Mouse (Mus musculus) limb, embryonic 15.5 days (tissue): ENCODE measurements around the gene Ube2h. TPM values are rescaled to one million over a fixed set of nuclear protein-coding genes. Genes with fewer than 3 reads are reported as not detected.
A peak's percentile ranks its signal among the peaks of the same experiment; 100 is the strongest.

Source experiments
- ATAC-seq: fragments of 200-750 bp; cut with Nextera tagmentation; 2 replicates; pipeline ENCODE4 v1.8.0; 2017; ENCODE audit warnings: low read depth, moderate TSS enrichment; ENCODE audit not compliant: insufficient number of reproducible peaks, low FRiP score, low TSS enrichment
- H3K27ac ChIP-seq: fragments of 300-500 bp; sonication (generic); 2 replicates; pipeline ENCODE4 v1.5.1; 2015; ENCODE audit warnings: moderate library complexity, mild to moderate bottlenecking, inconsistent platforms
- H3K27me3 ChIP-seq: fragments of 300-500 bp; sonication (generic); 2 replicates; pipeline ENCODE4 v1.6.1; 2015; ENCODE audit warnings: inconsistent platforms
- H3K36me3 ChIP-seq: fragments of 300-500 bp; sonication (generic); 2 replicates; pipeline ENCODE4 v1.6.1; 2015; ENCODE audit warnings: inconsistent platforms
- H3K4me1 ChIP-seq: fragments of 300-500 bp; sonication (generic); 2 replicates; pipeline ENCODE4 v1.6.1; 2015; ENCODE audit warnings: inconsistent platforms
- H3K4me2 ChIP-seq: fragments of 300-500 bp; sonication (generic); 2 replicates; pipeline ENCODE4 v1.6.1; 2015; ENCODE audit warnings: mild to moderate bottlenecking, inconsistent platforms
- H3K4me3 ChIP-seq: fragments of 300-500 bp; sonication (generic); 2 replicates; pipeline ENCODE4 v1.5.1; 2015; ENCODE audit warnings: mild to moderate bottlenecking, inconsistent platforms
- H3K9ac ChIP-seq: fragments of 300-500 bp; sonication (generic); 2 replicates; pipeline ENCODE4 v1.6.1; 2015; ENCODE audit warnings: inconsistent platforms
- H3K9me3 ChIP-seq: fragments of 300-500 bp; sonication (generic); 2 replicates; pipeline ENCODE4 v1.6.1; 2016; ENCODE audit warnings: inconsistent platforms
- whole genome bisulfite sequencing: fragments of 180-500 bp; shearing (Covaris S2); methylation state at CpG from one replicate; pipeline ENCODE4 v1.1.7; 2015; 5-methylcytosine and 5-hydroxymethylcytosine counted together
- polyA plus RNA-seq: library from polyadenylated mRNA; unstranded; fragments of >200 nt; fragmentation: Nextera tagmentation; extraction: Ambion mirVana; gene quantifications from 2 replicates; pipeline ENCODE4 v1.2.1, GENCODE M21; 2015

Gene Ube2h
- polyA plus RNA-seq, 1 experiment from 2014 or later: 41.8 TPM

GRCm38 (mm10) chr6:30292579-30292978 is 11.8 kb downstream of the Ube2h start:
- Histone ChIP-seq H3K27ac (no peak overlapping the region), H3K4me2 (no peak overlapping the region), H3K9me3 (no peaks in the 10 kb centered on the region), H3K27me3 (no peaks in the 10 kb centered on the region), H3K4me3 (no peak overlapping the region), H3K9ac (no peak overlapping the region), H3K4me1 (no peaks in the 10 kb centered on the region), H3K36me3 (peaks cover 30% of the 10 kb centered on the region)
- 84% methylated on average over 2 of the region's 2 CpGs for WGBS
- ATAC-seq: no peak

GRCm38 (mm10) chr6:30287958-30288357 is 16.4 kb downstream of the Ube2h start:
- H3K4me1 ChIP-seq: no peaks in the 10 kb centered on the region
- peaks cover 38% of the 10 kb centered on the region for H3K36me3 ChIP-seq
- no peak overlapping the region for H3K4me3 ChIP-seq
- H3K9ac ChIP-seq: no peak overlapping the region
- ATAC-seq: no peak
- H3K9me3 ChIP-seq: no peaks in the 10 kb centered on the region
- no peaks in the 10 kb centered on the region for H3K27me3 ChIP-seq
- no peak overlapping the region for H3K4me2 ChIP-seq
- H3K27ac ChIP-seq: no peak overlapping the region
- 83% methylated on average over 6 of the region's 6 CpGs for WGBS

- no peaks in the 10 kb centered on the region for H3K4me1 ChIP-seq
- H3K36me3 ChIP-seq: peaks cover 39% of the 10 kb centered on the region
- H3K27me3 ChIP-seq: no peaks in the 10 kb centered on the region
- no peak overlapping the region for H3K27ac ChIP-seq
- H3K4me2 ChIP-seq: no peak overlapping the region
- H3K9me3 ChIP-seq: no peaks in the 10 kb centered on the region
- H3K9ac ChIP-seq: no peak overlapping the region
- no peak for ATAC-seq
- H3K4me3 ChIP-seq: no peak overlapping the region
Observed at GRCm38 (mm10) chr6:30286642-30287041, 17.7 kb downstream of the Ube2h start.

GRCm38 (mm10) chr6:30284177-30284576 is 20.2 kb downstream of the Ube2h start:
- Histone ChIP-seq H3K36me3 (peaks cover 34% of the 10 kb centered on the region), H3K9me3 (no peaks in the 10 kb centered on the region), H3K4me2 (no peak overlapping the region), H3K27ac (no peak overlapping the region), H3K27me3 (no peaks in the 10 kb centered on the region), H3K4me3 (no peak overlapping the region), H3K4me1 (no peaks in the 10 kb centered on the region), H3K9ac (no peak overlapping the region)
- ATAC-seq: no peak

- 87% methylated on average over 2 of the region's 2 CpGs for WGBS
- no peak overlapping the region for H3K4me3 ChIP-seq
- H3K4me2 ChIP-seq: no peak overlapping the region
- no peak overlapping the region for H3K27ac ChIP-seq
- H3K36me3 ChIP-seq: peaks cover 44% of the 10 kb centered on the region
- H3K4me1 ChIP-seq: no peaks in the 10 kb centered on the region
- H3K9ac ChIP-seq: no peak overlapping the region
- H3K27me3 ChIP-seq: no peaks in the 10 kb centered on the region
- ATAC-seq: no peak
- H3K9me3 ChIP-seq: no peaks in the 10 kb centered on the region
Observed at GRCm38 (mm10) chr6:30282361-30282760, 22.0 kb downstream of the Ube2h start.

DNA sequence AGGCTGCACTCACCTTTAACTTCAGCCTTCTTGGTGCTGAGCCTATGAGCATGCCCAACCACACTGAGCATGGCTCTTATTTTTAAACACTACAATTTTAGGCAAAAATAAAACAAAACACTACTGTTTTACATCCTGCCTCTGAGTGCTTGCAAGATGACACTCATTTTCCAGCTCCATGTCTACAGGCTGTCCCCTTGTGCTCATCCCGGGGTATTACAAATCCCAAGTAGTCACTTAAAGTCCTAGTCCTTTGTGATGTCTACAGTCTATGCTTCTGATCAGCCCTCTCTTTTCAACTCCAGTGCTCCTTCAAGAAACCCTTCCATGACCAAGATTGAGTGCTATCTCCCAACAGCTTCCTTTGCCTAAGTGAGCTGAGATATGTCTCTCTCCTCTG is 26.0 kb downstream of the Ube2h start:
- Histone ChIP-seq H3K4me2 (no peak overlapping the region), H3K9ac (no peak overlapping the region), H3K4me1 (peaks cover 8% of the 10 kb centered on the region), H3K27me3 (no peaks in the 10 kb centered on the region), H3K4me3 (no peak overlapping the region), H3K36me3 (peaks cover 34% of the 10 kb centered on the region), H3K9me3 (no peaks in the 10 kb centered on the region), H3K27ac (no peak overlapping the region)
- 82% methylated on average over 1 of the region's 1 CpGs for WGBS
- no peak for ATAC-seq

DNA sequence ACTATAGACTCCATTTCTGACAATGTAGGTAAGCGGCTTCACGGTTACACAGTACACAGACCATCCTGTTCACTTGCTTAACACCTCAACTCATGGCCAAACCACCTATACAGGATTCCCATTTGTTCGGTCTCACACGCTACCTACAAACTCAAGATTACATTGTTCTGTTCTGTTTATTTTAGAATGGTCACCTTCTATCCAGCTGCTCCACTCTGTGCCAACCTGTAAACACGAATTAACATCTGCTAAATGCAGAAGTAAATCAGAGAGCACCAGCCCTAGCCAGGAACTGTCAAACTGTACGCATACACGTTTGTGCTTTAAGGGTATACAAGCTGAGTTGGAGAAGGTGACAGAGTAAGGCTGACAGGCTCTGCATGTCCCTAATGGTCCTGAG is 27.5 kb downstream of the Ube2h start:
- Histone ChIP-seq H3K36me3 (peaks cover 32% of the 10 kb centered on the region), H3K9me3 (no peaks in the 10 kb centered on the region), H3K27me3 (no peaks in the 10 kb centered on the region), H3K27ac (0 out of 2 replicates have a peak overlapping the region, but pooled peaks have one; percentile 33), H3K9ac (no peak overlapping the region), H3K4me3 (no peak overlapping the region), H3K4me1 (peaks cover 8% of the 10 kb centered on the region), H3K4me2 (no peak overlapping the region)
- 90% methylated on average over 7 of the region's 7 CpGs for WGBS
- no peak for ATAC-seq

GRCm38 (mm10) chr6:30276375-30276774 is 28.0 kb downstream of the Ube2h start:
- Histone ChIP-seq H3K9me3 (no peaks in the 10 kb centered on the region), H3K4me3 (no peak overlapping the region), H3K9ac (no peak overlapping the region), H3K27me3 (no peaks in the 10 kb centered on the region), H3K4me2 (no peak overlapping the region), H3K36me3 (peaks cover 32% of the 10 kb centered on the region), H3K27ac (no peak overlapping the region), H3K4me1 (peaks cover 8% of the 10 kb centered on the region)
- no peak for ATAC-seq
- 72% methylated on average over 3 of the region's 3 CpGs for WGBS

DNA sequence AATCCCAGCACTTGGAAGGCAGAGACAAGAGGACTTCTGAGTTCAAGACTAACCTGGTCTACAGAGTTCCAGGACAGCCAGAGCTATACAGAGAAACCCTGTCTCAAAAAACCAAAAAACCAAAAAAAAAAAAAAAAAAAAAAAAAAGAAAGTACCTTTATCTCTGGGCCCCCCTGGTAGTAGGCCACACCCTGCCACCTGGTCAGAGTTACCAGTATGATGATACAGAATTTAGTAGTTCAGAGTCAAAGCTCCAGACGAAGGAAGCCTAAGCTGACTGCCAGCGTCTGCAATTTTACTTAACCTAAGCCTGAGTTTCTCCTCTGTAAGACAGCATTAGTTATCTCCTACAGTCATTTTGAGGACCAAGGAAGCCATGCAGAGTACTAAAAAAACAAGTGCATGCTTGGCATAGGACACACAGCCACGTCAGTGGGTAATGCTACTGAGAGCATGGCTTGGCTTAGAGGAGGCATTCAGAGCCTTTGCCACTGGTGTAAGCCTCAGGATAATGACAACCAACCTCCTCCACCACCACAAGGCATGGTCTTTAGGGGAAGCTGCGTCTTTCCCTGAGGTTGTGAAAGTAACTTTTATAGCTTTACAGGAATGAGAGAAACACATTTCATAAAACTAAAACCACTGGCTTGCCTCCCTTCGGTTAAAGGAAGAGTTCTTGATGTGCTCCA is 29.0 kb downstream of the Ube2h start:
- Histone ChIP-seq H3K27ac (no peak overlapping the region), H3K9ac (no peak overlapping the region), H3K4me1 (peaks cover 8% of the 10 kb centered on the region), H3K4me2 (no peak overlapping the region), H3K9me3 (no peaks in the 10 kb centered on the region), H3K27me3 (no peaks in the 10 kb centered on the region), H3K4me3 (no peak overlapping the region), H3K36me3 (peaks cover 39% of the 10 kb centered on the region)
- 54% methylated on average over 5 of the region's 5 CpGs for WGBS
- 0 out of 2 replicates have a peak, but pooled peaks have one; percentile 19 for ATAC-seq

- no peak for ATAC-seq
- WGBS: 80% methylated on average over 3 of the region's 3 CpGs
- H3K36me3 ChIP-seq: peaks cover 36% of the 10 kb centered on the region
Observed at GRCm38 (mm10) chr6:30272911-30273310, 31.4 kb downstream of the Ube2h start.

GRCm38 (mm10) chr6:30272338-30272905 is 31.9 kb downstream of the Ube2h start:
- peaks cover 8% of the 10 kb centered on the region for H3K4me1 ChIP-seq
- H3K4me3 ChIP-seq: no peak overlapping the region
- ATAC-seq: no peak
- H3K36me3 ChIP-seq: peaks cover 37% of the 10 kb centered on the region
- no peak overlapping the region for H3K9ac ChIP-seq
- no peaks in the 10 kb centered on the region for H3K27me3 ChIP-seq
- H3K9me3 ChIP-seq: no peaks in the 10 kb centered on the region
- WGBS: 87% methylated on average over 11 of the region's 11 CpGs
- H3K4me2 ChIP-seq: no peak overlapping the region
- H3K27ac ChIP-seq: no peak overlapping the region

More at GRCm38 (mm10) chr6:30272911-30273310, 31.4 kb downstream of the Ube2h start:
- H3K9me3 ChIP-seq: no peaks in the 10 kb centered on the region
- H3K4me1 ChIP-seq: peaks cover 8% of the 10 kb centered on the region
- H3K4me2 ChIP-seq: no peak overlapping the region
- H3K27ac ChIP-seq: no peak overlapping the region
- no peak overlapping the region for H3K4me3 ChIP-seq
- no peaks in the 10 kb centered on the region for H3K27me3 ChIP-seq
- H3K9ac ChIP-seq: no peak overlapping the region

GRCm38 (mm10) chr6:30269846-30270245 is 34.5 kb downstream of the Ube2h start:
- Histone ChIP-seq H3K9ac (no peak overlapping the region), H3K4me2 (no peak overlapping the region), H3K27me3 (no peaks in the 10 kb centered on the region), H3K4me3 (no peak overlapping the region), H3K36me3 (peaks cover 47% of the 10 kb centered on the region), H3K9me3 (no peaks in the 10 kb centered on the region), H3K4me1 (no peaks in the 10 kb centered on the region), H3K27ac (no peak overlapping the region)
- WGBS: 75% methylated on average over 5 of the region's 5 CpGs
- no peak for ATAC-seq
